In genomic region chr7:144072219-144072618, GRCm38 (mm10) we compare ENCODE assay signal across 9 mouse cellular contexts.
A peak's percentile ranks its signal among the peaks of the same experiment; 100 is the strongest.
DNase-seq lines count a peak whose midpoint lies in the region; ATAC-seq lines count a peak whose summit lies in the region.
"Had no signal": no experiment of that assay in that cellular context is flagged by ENCODE, and none has a peak within 500 bp of the region (broad histone marks: within the 10 kb centered on the region; RNA-seq: fewer than 3 reads in every experiment).

No protein-coding gene starts in this region.

- H3K27me3 ChIP-seq in forebrain, embryonic 16.5 days (replicated peaks; ENCODE audit: control insufficient read depth, insufficient read depth, low read length) = no peaks in the 10 kb centered on the region
- no peaks in the 10 kb centered on the region for H3K27me3 ChIP-seq in forebrain, embryonic 12.5 days
- H3K27me3 ChIP-seq in midbrain, embryonic 14.5 days (ENCODE audit: control insufficient read depth, insufficient read depth, low read length) = no peaks in the 10 kb centered on the region
- H3K27me3 ChIP-seq in midbrain, embryonic 15.5 days (replicated peaks) = no peaks in the 10 kb centered on the region
- H3K27me3 ChIP-seq: stomach, embryonic 15.5 days had no signal

- no peaks in the 10 kb centered on the region for H3K4me1 ChIP-seq in forebrain, embryonic 16.5 days (replicated peaks; ENCODE audit: control insufficient read depth, insufficient read depth, low read length)
- H3K4me1 ChIP-seq in forebrain, embryonic 12.5 days = no peaks in the 10 kb centered on the region
- H3K4me1 ChIP-seq in midbrain, embryonic 14.5 days (ENCODE audit: control insufficient read depth, insufficient read depth, low read length) = no peaks in the 10 kb centered on the region
- no peaks in the 10 kb centered on the region for H3K4me1 ChIP-seq in midbrain, embryonic 15.5 days
- H3K4me1 ChIP-seq: stomach, embryonic 15.5 days had no signal

- H3K4me2 ChIP-seq in forebrain, embryonic 16.5 days (ENCODE audit: low read length) = no peak overlapping the region
- H3K4me2 ChIP-seq in forebrain, embryonic 12.5 days = no peak overlapping the region
- no peak overlapping the region for H3K4me2 ChIP-seq in midbrain, embryonic 14.5 days (ENCODE audit: low read length)
- H3K4me2 ChIP-seq in midbrain, embryonic 15.5 days = no peak overlapping the region
- H3K4me2 ChIP-seq: stomach, embryonic 15.5 days had no signal

- WGBS in forebrain, embryonic 16.5 days = 56% methylated on average over 1 of the region's 1 CpGs
- 35% methylated on average over 1 of the region's 1 CpGs for WGBS in forebrain, embryonic 12.5 days
- 41% methylated on average over 1 of the region's 1 CpGs for WGBS in midbrain, embryonic 14.5 days
- 54% methylated on average over 1 of the region's 1 CpGs for WGBS in midbrain, embryonic 15.5 days

- H3K9ac ChIP-seq in forebrain, embryonic 16.5 days (replicated peaks; ENCODE audit: low read depth, low read length) = no peak overlapping the region
- H3K9ac ChIP-seq in forebrain, embryonic 12.5 days = no peak overlapping the region
- H3K9ac ChIP-seq in midbrain, embryonic 14.5 days (replicated peaks; ENCODE audit: low read length) = no peak overlapping the region
- no peak overlapping the region for H3K9ac ChIP-seq in midbrain, embryonic 15.5 days
- H3K9ac ChIP-seq: stomach, embryonic 15.5 days had no signal

- ATAC-seq in forebrain, embryonic 16.5 days = 0 out of 2 replicates have a peak, but pooled peaks have one; percentile 15
- no peak for ATAC-seq in forebrain, embryonic 12.5 days (ENCODE audit: low FRiP score)
- ATAC-seq in midbrain, embryonic 14.5 days (ENCODE audit: low FRiP score, low TSS enrichment) = no peak
- ATAC-seq in midbrain, embryonic 15.5 days (replicated peaks) = no peak

- no peak overlapping the region for H3K4me3 ChIP-seq in forebrain, embryonic 16.5 days (replicated peaks; ENCODE audit: low read length)
- no peak overlapping the region for H3K4me3 ChIP-seq in forebrain, embryonic 12.5 days (replicated peaks)
- H3K4me3 ChIP-seq in midbrain, embryonic 14.5 days (replicated peaks; ENCODE audit: low read depth, low read length) = no peak overlapping the region
- H3K4me3 ChIP-seq in midbrain, embryonic 15.5 days = no peak overlapping the region
- H3K4me3 ChIP-seq: stomach, embryonic 15.5 days had no signal

- peak; percentile 78 for DNase-seq in midbrain, embryonic 14.5 days
- peak; percentile 64 for DNase-seq in embryo, embryonic 10.5 days (ENCODE audit: low spot score)
- peak; percentile 49 for DNase-seq in lung, postnatal 36 days
- no peak for DNase-seq in adrenal gland, adult 18-20 months (ENCODE audit: low spot score in 2 of 2)
- DNase-seq in testis, postnatal 10 days (ENCODE audit: low spot score) = no peak

- H3K9me3 ChIP-seq in forebrain, embryonic 16.5 days (ENCODE audit: control insufficient read depth, low read length) = no peaks in the 10 kb centered on the region
- no peaks in the 10 kb centered on the region for H3K9me3 ChIP-seq in forebrain, embryonic 12.5 days
- no peaks in the 10 kb centered on the region for H3K9me3 ChIP-seq in midbrain, embryonic 14.5 days (ENCODE audit: control insufficient read depth, low read length)
- H3K9me3 ChIP-seq in midbrain, embryonic 15.5 days = no peaks in the 10 kb centered on the region
- H3K9me3 ChIP-seq: stomach, embryonic 15.5 days had no signal

- H3K27ac ChIP-seq in forebrain, embryonic 16.5 days (ENCODE audit: low read length) = no peak overlapping the region
- H3K27ac ChIP-seq in forebrain, embryonic 12.5 days = no peak overlapping the region
- H3K27ac ChIP-seq in midbrain, embryonic 14.5 days (replicated peaks; ENCODE audit: low read depth, low read length) = no peak overlapping the region
- no peak overlapping the region for H3K27ac ChIP-seq in midbrain, embryonic 15.5 days
- H3K27ac ChIP-seq: stomach, embryonic 15.5 days had no signal

- H3K36me3 ChIP-seq in forebrain, embryonic 16.5 days (ENCODE audit: control insufficient read depth, insufficient read depth) = no peaks in the 10 kb centered on the region
- no peaks in the 10 kb centered on the region for H3K36me3 ChIP-seq in forebrain, embryonic 12.5 days (replicated peaks)
- no peaks in the 10 kb centered on the region for H3K36me3 ChIP-seq in midbrain, embryonic 14.5 days (ENCODE audit: control insufficient read depth, insufficient read depth, low read length)
- H3K36me3 ChIP-seq in midbrain, embryonic 15.5 days (replicated peaks) = no peaks in the 10 kb centered on the region
- H3K36me3 ChIP-seq: stomach, embryonic 15.5 days had no signal

Comparison
In these comparisons a context has a peak if more than half of its experiments do, and no peak if none do; other contexts are left out.
1. DNase-seq: peak in midbrain, embryonic 14.5 days (single experiment), embryo, embryonic 10.5 days (single experiment) and lung, postnatal 36 days (single experiment); none in adrenal gland, adult 18-20 months (0 of 2) and testis, postnatal 10 days (single experiment).